9 mouse cellular contexts compared by ENCODE assay signal in genomic region chr7:128474322-128474721, GRCm38 (mm10). TPM values are rescaled to one million over a fixed set of nuclear protein-coding genes. Genes with fewer than 3 reads are reported as not detected.
A peak's percentile ranks its signal among the peaks of the same experiment; 100 is the strongest.
DNase-seq lines count a peak whose midpoint lies in the region; ATAC-seq lines count a peak whose summit lies in the region.
"Had no signal": no experiment of that assay in that cellular context is flagged by ENCODE, and none has a peak within 500 bp of the region (broad histone marks: within the 10 kb centered on the region; RNA-seq: fewer than 3 reads in every experiment).

No protein-coding gene starts in this region.

- peak overlapping the region; percentile 24 for H3K4me3 ChIP-seq in forebrain, embryonic 16.5 days (replicated peaks; ENCODE audit: low read length)
- H3K4me3 ChIP-seq: lung, embryonic 15.5 days had no signal

- H3K4me2 ChIP-seq in forebrain, embryonic 16.5 days (ENCODE audit: low read length): peak overlapping the region; percentile 41
- H3K4me2 ChIP-seq: lung, embryonic 15.5 days had no signal

- H3K4me1 ChIP-seq in forebrain, embryonic 16.5 days (replicated peaks; ENCODE audit: control insufficient read depth, insufficient read depth, low read length): no peaks in the 10 kb centered on the region

- H3K9me3 ChIP-seq in forebrain, embryonic 16.5 days (ENCODE audit: control insufficient read depth, low read length): no peaks in the 10 kb centered on the region
- H3K9me3 ChIP-seq: lung, embryonic 15.5 days had no signal

- intact Hi-C loops in heart, postnatal 25 days (cut with DNase I): loop anchor here (1.0 to 5.0 kb wide), 3 partner anchors 48 to 216 kb away; partner anchors contain the start of gene Bag3

- no peaks in the 10 kb centered on the region for H3K36me3 ChIP-seq in forebrain, embryonic 16.5 days (ENCODE audit: control insufficient read depth, insufficient read depth)
- H3K36me3 ChIP-seq: lung, embryonic 15.5 days had no signal

- DNase-seq in MN1 (ENCODE audit: low spot score): peak; percentile 75
- DNase-seq in cerebellum, adult 18-20 months: peak; percentile 89 to 92
- DNase-seq in heart, postnatal 25 days (ENCODE audit: low spot score): peak; percentile 58
- DNase-seq in layer of hippocampus, adult 8-10 months (ENCODE audit: low spot score in 2 of 2): peak; percentile 60 to 75
- peak; percentile 86 for DNase-seq in lung, postnatal 10 days
- DNase-seq in retina, postnatal 1 day: peak; percentile 84
- DNase-seq in yolk sac, embryonic 10.5 days (ENCODE audit: low spot score): peak; percentile 36

- peak; percentile 84 for ATAC-seq in forebrain, embryonic 16.5 days

- no peaks in the 10 kb centered on the region for H3K27me3 ChIP-seq in forebrain, embryonic 16.5 days (replicated peaks; ENCODE audit: control insufficient read depth, insufficient read depth, low read length)
- H3K27me3 ChIP-seq: lung, embryonic 15.5 days had no signal

- 27% methylated on average over 10 of the region's 10 CpGs for WGBS in forebrain, embryonic 16.5 days

- H3K27ac ChIP-seq in forebrain, embryonic 16.5 days (ENCODE audit: low read length): no peak overlapping the region
- H3K27ac ChIP-seq: lung, embryonic 15.5 days had no signal

- H3K9ac ChIP-seq in forebrain, embryonic 16.5 days (replicated peaks; ENCODE audit: low read depth, low read length): no peak overlapping the region
- H3K9ac ChIP-seq: lung, embryonic 15.5 days had no signal

RNA-seq across cellular contexts. Expression of gene Tial1, which starts 12.8 kb away (rescaled TPM):
- polyA plus RNA-seq in forebrain, embryonic 16.5 days (2015; fragmentation: Nextera tagmentation; extraction: Ambion mirVana): 30.3 and 33.0 TPM in 2 replicates
- 10 to 100 TPM; 42.0 to 45.4 TPM for total RNA-seq in heart, postnatal 25 days (2021)
- 100 to 1,000 TPM; 107 to 155 (median 123) TPM for total RNA-seq in layer of hippocampus, adult 8-10 months (2022)

RNA-seq across cellular contexts. Expression of gene Bag3, which starts 49.1 kb away (rescaled TPM):
- polyA plus RNA-seq in forebrain, embryonic 16.5 days (2015; fragmentation: Nextera tagmentation; extraction: Ambion mirVana): 1.5 and 1.8 TPM in 2 replicates
- total RNA-seq in heart, postnatal 25 days (2021): 100 to 1,000 TPM; 220 to 262 TPM
- total RNA-seq in layer of hippocampus, adult 8-10 months (2022): 10 to 100 TPM; 13.5 to 16.4 (median 14.9) TPM

RNA-seq across cellular contexts. Expression of gene Rgs10, which starts 55.8 kb away (rescaled TPM):
- polyA plus RNA-seq in forebrain, embryonic 16.5 days (2015; fragmentation: Nextera tagmentation; extraction: Ambion mirVana): 19.9 and 25.4 TPM in 2 replicates
- 10 to 100 TPM; 10.7 to 11.8 TPM for total RNA-seq in heart, postnatal 25 days (2021)
- total RNA-seq in layer of hippocampus, adult 8-10 months (2022): 10 to 100 TPM; 41.3 to 80.9 (median 59.9) TPM

Comparison
In these comparisons a context has a peak if more than half of its experiments do, and no peak if none do; other contexts are left out.
1. DNase-seq: peak in every context shown above with its lines; median percentile 90 in cerebellum, adult 18-20 months; 86 in lung, postnatal 10 days; 84 in retina, postnatal 1 day; 75 in MN1; 68 in layer of hippocampus, adult 8-10 months; 58 in heart, postnatal 25 days; 36 in yolk sac, embryonic 10.5 days.
2. RNA of gene Bag3, which starts 49.1 kb away (total RNA-seq): 220 to 262 TPM in heart, postnatal 25 days; 13.5 to 16.4 TPM in layer of hippocampus, adult 8-10 months; every median in the first group is over 10 times any median in the second.